Mouse (Mus musculus): ENCODE results near the gene Spink2.

GRCm38 (mm10) chr5:77260141-77260540 is 48.9 kb upstream of the Spink2 start:
- TF ChIP-seq POLR2A (IDR thresholded peaks at IDR 0.05; ENCODE audit: borderline replicate concordance, extremely low read depth, insufficient read depth, insufficient read length, poor library complexity, severe bottlenecking) = no peak
- no peak for TF ChIP-seq CTCF (IDR thresholded peaks at IDR 0.05; ENCODE audit: borderline replicate concordance, extremely low read depth, insufficient read depth, insufficient read length)
